22 mouse cellular contexts compared by ENCODE assay signal in genomic region chr1:23773039-23773438, GRCm38 (mm10). TPM values are rescaled to one million over a fixed set of nuclear protein-coding genes. Genes with fewer than 3 reads are reported as not detected.
DNase-seq lines count a peak whose midpoint lies in the region; ATAC-seq and TF ChIP-seq lines count a peak whose summit lies in the region.
"Had no signal": no experiment of that assay in that cellular context is flagged by ENCODE, and none has a peak within 500 bp of the region (broad histone marks: within the 10 kb centered on the region; RNA-seq: fewer than 3 reads in every experiment).

No protein-coding gene starts in this region.

- no peaks in the 10 kb centered on the region for H3K79me2 ChIP-seq in CH12.LX (replicated peaks; ENCODE audit: control insufficient read depth, extremely low read depth, insufficient read depth, poor library complexity, severe bottlenecking)

- no peaks in the 10 kb centered on the region for H3K36me3 ChIP-seq in forebrain, postnatal 0 days (ENCODE audit: insufficient read depth)
- no peaks in the 10 kb centered on the region for H3K36me3 ChIP-seq in forebrain, embryonic 15.5 days
- no peaks in the 10 kb centered on the region for H3K36me3 ChIP-seq in CH12.LX (replicated peaks in 1 of 2; ENCODE audit: control insufficient read depth in 1 of 2, insufficient read depth in 1 of 2, low read length in 1 of 2)
- no peaks in the 10 kb centered on the region for H3K36me3 ChIP-seq in ES-E14 (ENCODE audit: control insufficient read depth, insufficient read depth, low read length, poor library complexity, severe bottlenecking)
- H3K36me3 ChIP-seq: G1E had no signal

- no peak overlapping the region for H3K9ac ChIP-seq in forebrain, postnatal 0 days
- no peak overlapping the region for H3K9ac ChIP-seq in forebrain, embryonic 15.5 days (replicated peaks)
- H3K9ac ChIP-seq in CH12.LX (ENCODE audit: insufficient read depth, low read depth) = no peak overlapping the region
- H3K9ac ChIP-seq in ES-E14 (ENCODE audit: insufficient read depth, low read depth, low read length, poor library complexity, severe bottlenecking) = no peak overlapping the region

- H3K27ac ChIP-seq in forebrain, postnatal 0 days (ENCODE audit: low read depth, low read length) = no peak overlapping the region
- H3K27ac ChIP-seq in forebrain, embryonic 15.5 days (replicated peaks) = no peak overlapping the region
- no peak overlapping the region for H3K27ac ChIP-seq in CH12.LX (ENCODE audit: insufficient read depth, low read depth)
- no peak overlapping the region for H3K27ac ChIP-seq in ES-E14 (ENCODE audit: insufficient read depth, low read depth, low read length, poor library complexity, severe bottlenecking)

- no peak for TF ChIP-seq EP300 in CH12.LX (IDR thresholded peaks at IDR 0.05; ENCODE audit: low read length)

- DNase-seq in forebrain, postnatal 0 days = no peak
- DNase-seq in CH12.LX (ENCODE audit: extremely low read depth) = no peak
- DNase-seq in ES-E14 (ENCODE audit: low read depth, low spot score) = no peak
- DNase-seq in right cerebral cortex, postnatal 25 days = no peak
- DNase-seq: adrenal gland, adult 2 months; adrenal gland, adult 8-10 months; adrenal gland, postnatal 10 days; adrenal gland, postnatal 14 days; adrenal gland, postnatal 25 days; adrenal gland, postnatal 36 days; B cell, adult 2 months; cerebellum, adult 11 months; cerebellum, adult 11-12 months; cerebellum, adult 18-20 months; cerebellum, adult 2 months; cerebellum, adult 8-10 months had no signal

- dilution Hi-C loops in CH12.LX (cut with MboI; ENCODE audit: extremely low pct_ligation_motif_present, extremely low pct_unique_long_range_greater_than_20kb, low sequenced_read_pairs) = no loop called here

- H3K4me2 ChIP-seq in forebrain, postnatal 0 days (ENCODE audit: low read depth) = no peak overlapping the region
- H3K4me2 ChIP-seq in forebrain, embryonic 15.5 days (replicated peaks) = no peak overlapping the region
- H3K4me2 ChIP-seq in CH12.LX (ENCODE audit: insufficient read depth, low read depth, poor library complexity, severe bottlenecking) = no peak overlapping the region

- no peak for TF ChIP-seq RAD21 in CH12.LX (IDR thresholded peaks at IDR 0.05; ENCODE audit: low read depth, low read length)

- H3K4me3 ChIP-seq in forebrain, postnatal 0 days (ENCODE audit: low read depth, low read length) = no peak overlapping the region
- H3K4me3 ChIP-seq in forebrain, embryonic 15.5 days = no peak overlapping the region
- H3K4me3 ChIP-seq in CH12.LX (replicated peaks in 1 of 3; ENCODE audit: low read depth in 2 of 3, low read length in 2 of 3, poor library complexity in 1 of 3) (no peak overlapping the region), ES-E14 (ENCODE audit: insufficient read depth in 1 of 2, low read depth in 1 of 2, low read length in 2 of 2, poor library complexity in 1 of 2, severe bottlenecking in 1 of 2) (no peak overlapping the region)

- WGBS in forebrain, postnatal 0 days = 45% methylated on average over 3 of the region's 3 CpGs
- WGBS in forebrain, embryonic 15.5 days = 59% methylated on average over 3 of the region's 3 CpGs

- H3K4me1 ChIP-seq in forebrain, postnatal 0 days (ENCODE audit: insufficient read depth) = no peaks in the 10 kb centered on the region
- H3K4me1 ChIP-seq in forebrain, embryonic 15.5 days = no peaks in the 10 kb centered on the region
- H3K4me1 ChIP-seq in CH12.LX (ENCODE audit: control insufficient read depth in 1 of 2, insufficient read depth in 2 of 2) = no peaks in the 10 kb centered on the region
- no peaks in the 10 kb centered on the region for H3K4me1 ChIP-seq in ES-E14 (ENCODE audit: control insufficient read depth in 2 of 2, insufficient read depth in 2 of 2, low read length in 2 of 2, poor library complexity in 1 of 2)

- no peaks in the 10 kb centered on the region for H3K27me3 ChIP-seq in forebrain, postnatal 0 days (ENCODE audit: insufficient read depth, low read length)
- H3K27me3 ChIP-seq in forebrain, embryonic 15.5 days = no peaks in the 10 kb centered on the region
- no peaks in the 10 kb centered on the region for H3K27me3 ChIP-seq in CH12.LX (replicated peaks)

- peak; percentile 29; the same call in 1 of the 2 replicates for ATAC-seq in forebrain, postnatal 0 days
- no peak for ATAC-seq in forebrain, embryonic 15.5 days (replicated peaks)
- ATAC-seq in inflammation-experienced regulatory T-cells, adult 6 months = no peak
- ATAC-seq: activated CD4-positive, CD25-positive, alpha-beta regulatory T cell, adult 4 months; CD4-positive, CD25-positive, alpha-beta regulatory T cell, adult 4 months; Patski had no signal

- in situ Hi-C loops in CH12.LX (cut with MboI; ENCODE audit: low pct_ligation_motif_present, low pct_unique_long_range_greater_than_20kb, low sequenced_read_pairs) = no loop called here
- in situ Hi-C loops in ES-E14 (cut with MboI; ENCODE audit: low sequenced_read_pairs in 2 of 2, unreplicated experiment in 2 of 2) = no loop called here

- no peak for TF ChIP-seq POLR2A in CH12.LX (IDR thresholded peaks at IDR 0.05; ENCODE audit: low read depth, low read length)

- no peak for TF ChIP-seq CTCF in forebrain, postnatal 0 days (IDR thresholded peaks at IDR 0.05; ENCODE audit: low read depth)
- no peak for TF ChIP-seq CTCF in CH12.LX (conservative IDR thresholded peaks at IDR 0.05 in 1 of 2, IDR thresholded peaks at IDR 0.05 in 1 of 2; ENCODE audit: low read depth in 2 of 2, low read length in 2 of 2)

- no peaks in the 10 kb centered on the region for H3K9me3 ChIP-seq in forebrain, postnatal 0 days (ENCODE audit: low read length)
- no peaks in the 10 kb centered on the region for H3K9me3 ChIP-seq in forebrain, embryonic 15.5 days
- no peaks in the 10 kb centered on the region for H3K9me3 ChIP-seq in CH12.LX (replicated peaks; ENCODE audit: low read length)
- H3K9me3 ChIP-seq in ES-E14 (ENCODE audit: control insufficient read depth, insufficient read depth, low read depth, low read length) = no peaks in the 10 kb centered on the region
- H3K9me3 ChIP-seq: G1E had no signal

TF ChIP-seq in CH12.LX, 34 proteins besides CTCF, POLR2A, EP300 and RAD21:
- peak; percentile 56 for TF ChIP-seq ZNF384 (IDR thresholded peaks at IDR 0.05; ENCODE audit: low read depth, low read length)
- no peak for TF ChIP-seq IRF4 (IDR thresholded peaks at IDR 0.05; ENCODE audit: low read depth, low read length)

TF ChIP-seq in ES-E14, 5 proteins besides CTCF, POLR2A, EP300 and RAD21:
- no peak for TF ChIP-seq MAFK (IDR thresholded peaks at IDR 0.05; ENCODE audit: insufficient read depth, low read depth, low read length)
- TF ChIP-seq ZNF384 (IDR thresholded peaks at IDR 0.05; ENCODE audit: low read depth, low read length) = 0 out of 2 replicates have a peak, but pooled peaks have one; percentile 53

RNA-seq across cellular contexts. Expression of gene B3gat2, which starts 11.5 kb away (rescaled TPM):
- 15.0 and 21.3 TPM in 2 replicates for total RNA-seq in forebrain, postnatal 0 days (2014; rRNA removed)
- polyA plus RNA-seq in forebrain, postnatal 0 days (2015; fragmentation: Nextera tagmentation; extraction: Ambion mirVana) = 8.1 and 11.1 TPM in 2 replicates
- 11.0 and 11.3 TPM in 2 replicates for polyA plus RNA-seq in forebrain, embryonic 15.5 days (2015; fragmentation: Nextera tagmentation; extraction: Ambion mirVana)
- total RNA-seq in CH12.LX (2012; rRNA removed) (0.81 and 0.88 TPM in 2 replicates), CH12.LX (2014; rRNA removed) (not detected in 2 replicates), ES-E14 (2012; rRNA removed) (0.79 and 0.98 TPM in 2 replicates)
- polyA plus RNA-seq in CH12.LX (2012; ENCODE audit: insufficient read length, low read depth) = 0.23 and 0.40 TPM in 2 replicates
- 1 to 10 TPM; 1.1 to 4.0 (median 2.3) TPM for polyA plus RNA-seq in inflammation-experienced regulatory T-cells, adult 6 months (2017; shearing (Covaris generic))
- total RNA-seq: adrenal gland, adult 2 months; adrenal gland, adult 8-10 months; adrenal gland, postnatal 10 days; adrenal gland, postnatal 14 days; adrenal gland, postnatal 25 days; adrenal gland, postnatal 36 days had no signal
- polyA plus RNA-seq: adrenal gland, adult 2 months had no signal
